Mouse (Mus musculus) large intestine, adult 2 months (tissue): ENCODE measurements around the gene Shc4. TPM values are rescaled to one million over a fixed set of nuclear protein-coding genes. Genes with fewer than 3 reads are reported as not detected.

ENCODE experiments used
- DNase-seq: peaks from one replicate; pipeline ENCODE4 v3.0.0-alpha.2; 2012; ENCODE audit warnings: low read depth, low spot score
- WGBS: fragments of 180-500 bp; shearing (Covaris S2); methylation state at CpG from one replicate; pipeline ENCODE4 v1.1.7; 2018; 5-methylcytosine and 5-hydroxymethylcytosine counted together
- polyA plus RNA-seq: library from polyadenylated mRNA; depleted of rRNA; stranded (reverse); fragments of >200 nt; gene quantifications from 2 replicates; pipeline ENCODE4 v1.2.3, GENCODE M21; 2012; rRNA removed

The Shc4 gene
- polyA plus RNA-seq: 0.16 and 0.22 TPM in 2 replicates

- peak; percentile 16 for DNase-seq
- under 1% methylated on average over 15 of the region's 15 CpGs for WGBS
Observed at GRCm38 (mm10) chr2:125724086-125724430, at the start of gene Shc4. Gene Shc4, minus strand, starts transcription at chr2:125724148.

DNA sequence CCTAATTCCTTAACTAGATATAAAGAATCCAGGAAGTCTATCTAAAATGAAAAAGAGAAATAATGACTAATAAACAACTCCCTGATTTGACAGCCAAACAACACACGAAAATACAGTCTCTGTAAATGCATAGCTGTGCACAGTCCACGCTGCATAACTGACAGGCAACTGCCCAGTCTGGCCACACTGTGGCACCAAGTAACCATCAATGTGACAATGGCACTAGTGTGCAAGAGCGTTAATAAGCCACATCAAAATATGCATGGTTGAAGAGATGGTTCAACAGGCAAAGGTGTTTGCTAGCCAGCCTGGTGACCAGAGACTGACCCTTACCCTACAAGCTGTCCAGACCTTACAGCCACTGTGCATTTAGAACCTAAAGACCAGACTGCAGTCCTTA lies 41.1 kb upstream of the Shc4 start:
- WGBS: 49% methylated on average over 3 of the region's 3 CpGs
- DNase-seq: no peak

- 44% methylated on average over 5 of the region's 5 CpGs for WGBS
- no peak for DNase-seq
Observed at GRCm38 (mm10) chr2:125764531-125764930, 40.6 kb upstream of the Shc4 start.

- whole genome bisulfite sequencing: 89% methylated on average over 2 of the region's 2 CpGs
- DNase-seq: no peak
Observed at GRCm38 (mm10) chr2:125749330-125749729, 25.4 kb upstream of the Shc4 start.

GRCm38 (mm10) chr2:125739338-125739737 lies 15.4 kb upstream of the Shc4 start:
- WGBS: 84% methylated on average over 6 of the region's 6 CpGs
- DNase-seq: no peak

- 74% methylated on average over 5 of the region's 5 CpGs for WGBS
- DNase-seq: no peak
Observed at GRCm38 (mm10) chr2:125738718-125739117, 14.8 kb upstream of the Shc4 start.

DNA sequence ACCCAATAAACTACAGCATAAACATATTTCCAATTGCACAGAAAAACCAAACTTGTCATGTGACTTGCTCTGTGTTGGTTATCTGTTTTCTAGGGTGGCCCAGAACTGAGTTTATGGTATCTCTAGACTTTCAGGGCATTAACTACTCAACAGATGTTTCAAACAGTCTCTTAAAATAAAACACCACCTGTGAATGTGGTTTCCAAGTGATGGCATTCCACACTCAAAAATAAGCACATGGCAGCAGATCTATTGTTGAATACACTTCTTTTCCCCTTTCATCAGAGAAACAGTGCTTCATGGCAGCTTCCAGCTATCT lies 12.0 kb upstream of the Shc4 start:
- DNase-seq: no peak

GRCm38 (mm10) chr2:125735333-125736024 lies 11.5 kb upstream of the Shc4 start:
- 40% methylated on average over 2 of the region's 2 CpGs for WGBS
- DNase-seq: no peak

DNA sequence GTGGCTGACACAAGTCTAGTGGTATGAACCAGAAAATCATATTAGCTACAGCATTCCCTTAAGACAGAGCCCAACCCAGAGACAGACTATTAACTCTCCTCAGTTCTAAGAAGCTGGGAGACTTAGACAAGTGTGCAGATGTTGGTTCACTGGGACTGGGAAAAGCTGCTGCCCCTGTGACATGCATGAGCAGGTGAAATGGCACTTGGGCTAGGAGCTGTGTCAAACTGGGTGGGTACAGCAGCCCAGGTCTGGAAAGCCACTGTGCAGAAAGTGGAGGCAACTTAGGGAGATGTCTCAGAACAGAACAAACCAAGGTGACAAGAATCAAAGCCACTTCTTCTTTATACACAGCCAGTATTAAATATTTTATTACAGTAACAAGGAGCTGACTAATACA lies 10.8 kb upstream of the Shc4 start:
- DNase-seq: no peak

- DNase-seq: peak; percentile 74
- 21% methylated on average over 35 of the region's 35 CpGs for whole genome bisulfite sequencing
Observed at GRCm38 (mm10) chr2:125731763-125732560, 8.0 kb upstream of the Shc4 start.

- WGBS: 6% methylated on average over 16 of the region's 16 CpGs
- DNase-seq: no peak
Observed at GRCm38 (mm10) chr2:125724546-125725114, 682 bp upstream of the Shc4 start.

DNA sequence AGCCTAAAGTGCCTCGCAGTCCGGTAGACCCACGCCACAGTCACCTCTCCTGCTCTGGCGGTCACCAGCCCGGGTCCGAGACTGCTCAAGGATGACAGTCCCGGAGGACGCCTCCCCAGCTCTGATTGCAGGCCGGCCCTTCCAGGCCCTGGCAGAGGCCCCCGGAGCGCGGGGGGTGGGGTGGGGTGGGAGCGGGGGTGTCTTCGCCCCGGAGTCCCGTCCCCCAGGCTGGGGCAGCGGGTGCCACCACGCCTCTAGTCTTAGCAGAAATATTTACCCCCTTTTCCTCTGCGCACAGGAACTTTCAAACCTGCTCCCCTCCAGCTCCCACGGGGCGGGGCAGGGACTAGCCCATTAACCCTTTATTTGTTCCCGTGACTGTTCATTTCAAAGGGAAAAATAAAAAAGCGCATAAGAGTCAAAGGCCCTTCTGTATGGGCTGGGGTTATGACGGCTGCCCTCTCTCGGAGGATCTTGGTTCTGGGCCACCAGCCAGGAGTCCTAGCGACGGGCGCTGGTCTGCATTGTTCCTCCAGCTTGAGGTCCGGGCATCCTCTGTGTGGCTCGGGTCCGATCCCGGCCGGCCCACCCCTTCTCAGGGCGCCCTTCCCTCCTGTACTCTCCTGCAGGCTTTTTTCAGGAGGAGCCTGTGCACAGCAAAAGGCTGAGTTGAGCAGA lies 401 bp downstream of the Shc4 start:
- under 1% methylated on average over 34 of the region's 34 CpGs for WGBS
- no peak for DNase-seq

DNA sequence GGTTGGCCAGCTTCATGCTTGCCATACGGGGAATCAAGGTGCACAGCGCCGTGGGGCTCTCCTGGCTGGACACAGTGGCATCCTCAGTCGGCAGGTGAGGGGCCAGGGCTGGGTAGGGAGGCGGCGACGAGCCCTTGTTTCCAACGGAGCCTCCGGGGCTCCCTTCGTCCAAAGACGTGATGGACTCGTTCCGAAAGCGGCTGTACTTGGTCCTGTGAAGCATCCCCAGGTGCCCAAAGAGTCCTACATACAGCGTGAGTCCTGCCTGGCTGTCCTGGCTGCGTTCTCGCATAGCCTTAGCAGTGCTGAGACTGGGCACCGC lies 901 bp downstream of the Shc4 start:
- DNase-seq: no peak
- WGBS: 8% methylated on average over 18 of the region's 18 CpGs

GRCm38 (mm10) chr2:125716599-125716998 lies 7.3 kb downstream of the Shc4 start:
- WGBS: 75% methylated on average over 8 of the region's 8 CpGs

DNA sequence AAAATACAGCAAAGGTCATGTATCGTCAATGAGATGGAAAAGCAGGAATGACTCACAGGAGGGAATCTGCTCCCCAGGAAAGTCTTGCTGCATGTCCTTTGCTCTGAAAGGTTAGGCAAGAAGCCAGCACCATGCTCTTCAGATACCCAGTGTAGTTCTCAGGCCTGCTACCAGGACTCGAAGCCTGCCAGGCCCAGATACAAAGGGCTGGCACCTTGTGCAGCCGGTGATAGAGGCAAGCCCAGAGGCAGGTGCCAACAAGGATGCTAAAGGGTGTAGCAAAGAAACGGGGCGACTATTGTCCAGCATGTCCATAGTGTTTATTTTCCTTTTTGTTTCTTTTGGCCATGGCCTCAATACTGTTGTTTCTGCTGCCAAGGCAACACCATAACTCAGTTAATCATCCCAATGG lies 17.4 kb downstream of the Shc4 start:
- WGBS: 45% methylated on average over 5 of the region's 5 CpGs
- DNase-seq: no peak

More at GRCm38 (mm10) chr2:125716599-125716998, 7.3 kb downstream of the Shc4 start:
- no peak for DNase-seq

- DNase-seq: no peak
- 73% methylated on average over 12 of the region's 12 CpGs for WGBS
Observed at GRCm38 (mm10) chr2:125704907-125705631, 18.9 kb downstream of the Shc4 start.

- 86% methylated on average over 2 of the region's 2 CpGs for WGBS
- DNase-seq: no peak
Observed at GRCm38 (mm10) chr2:125702851-125703250, 21.1 kb downstream of the Shc4 start.

GRCm38 (mm10) chr2:125701606-125702005 lies 22.3 kb downstream of the Shc4 start:
- no peak for DNase-seq
- 83% methylated on average over 2 of the region's 2 CpGs for WGBS

- no peak for DNase-seq
- 60% methylated on average over 2 of the region's 2 CpGs for WGBS
Observed at GRCm38 (mm10) chr2:125696219-125696618, 27.7 kb downstream of the Shc4 start.

GRCm38 (mm10) chr2:125694798-125695197 lies 29.1 kb downstream of the Shc4 start:
- 52% methylated on average over 2 of the region's 2 CpGs for WGBS
- DNase-seq: no peak
